Mouse (Mus musculus) thymus, adult 2 months (tissue): ENCODE data around the gene Anks4b.

Source experiments
- CTCF ChIP-seq: fragments of 200-500 bp; IDR thresholded peaks from 2 replicates; pipeline ENCODE4 v1.5.1; 2012; ENCODE audit warnings: mild to moderate bottlenecking, control low read depth, low read length, moderate library complexity, borderline replicate concordance; ENCODE audit not compliant: control insufficient read depth, poor library complexity, insufficient read depth; ENCODE audit errors: extremely low read depth
- POLR2A ChIP-seq: fragments of 200-500 bp; IDR thresholded peaks from 2 replicates; pipeline ENCODE4 v1.6.1; 2012; ENCODE audit warnings: mild to moderate bottlenecking, low read length, control low read depth, moderate library complexity; ENCODE audit not compliant: control insufficient read depth, poor library complexity, insufficient read depth; ENCODE audit errors: extremely low read depth

- TF ChIP-seq CTCF (no peak), POLR2A (no peak)
Observed at GRCm38 (mm10) chr7:120190150-120190665, 16.6 kb downstream of the Anks4b start.
